Mouse (Mus musculus): ENCODE results near the gene Kank4. TPM values are rescaled to one million over a fixed set of nuclear protein-coding genes. Genes with fewer than 3 reads are reported as not detected.
"Not testable (repeated sequence)": the region's sequence is repeated elsewhere in the genome, so short reads cannot be mapped to it uniquely, and the experiment has no call there.

The Kank4 gene
- polyA plus RNA-seq, 1 experiment from 2014 or later: 0.98 TPM

GRCm38 (mm10) chr4:98857037-98857648, 39.8 kb upstream of the Kank4 start:
- Histone ChIP-seq H3K4me3 (ENCODE audit: low read depth, low read length) (no peak overlapping the region), H3K27me3 (replicated peaks; ENCODE audit: insufficient read depth, low read length) (no peaks in the 10 kb centered on the region), H3K4me2 (replicated peaks; ENCODE audit: low read depth, low read length) (no peak overlapping the region), H3K9ac (replicated peaks; ENCODE audit: low read depth) (no peak overlapping the region), H3K4me1 (ENCODE audit: insufficient read depth, low read depth, low read length) (no peaks in the 10 kb centered on the region), H3K27ac (ENCODE audit: low read length) (0 out of 2 replicates have a peak overlapping the region, but pooled peaks have one; percentile 32), H3K9me3 (ENCODE audit: low read length) (no peaks in the 10 kb centered on the region), H3K36me3 (ENCODE audit: insufficient read depth, low read length) (no peaks in the 10 kb centered on the region)
- DNase-seq (ENCODE audit: low spot score): peak; percentile 34
- ATAC-seq: peak; percentile 90
- WGBS: 61% methylated on average over 11 of the region's 11 CpGs
- TF ChIP-seq CTCF (IDR thresholded peaks at IDR 0.05) (no peak), EP300 (IDR thresholded peaks at IDR 0.05) (no peak)

DNA sequence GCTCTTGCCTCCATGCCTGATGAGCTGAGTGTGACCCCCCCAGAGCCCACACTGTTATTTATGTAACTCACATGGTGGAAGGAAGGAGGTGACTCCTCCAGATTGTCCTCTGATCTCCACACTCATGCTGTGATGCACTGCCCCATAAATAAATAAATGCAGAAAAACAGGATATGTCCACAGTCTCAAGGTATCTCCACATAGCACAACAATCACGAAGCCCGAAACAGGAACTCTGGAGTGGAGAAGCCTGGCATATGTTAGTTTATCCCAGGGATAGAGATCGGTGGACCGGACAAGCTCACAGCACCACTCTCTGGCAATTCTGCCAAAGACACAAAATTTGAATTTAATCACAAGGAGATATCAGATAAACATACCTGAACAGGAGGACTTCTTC, 36.6 kb upstream of the Kank4 start:
- ATAC-seq (no peak), DNase-seq (ENCODE audit: low spot score) (no peak)
- TF ChIP-seq CTCF (IDR thresholded peaks at IDR 0.05): no peak
- TF ChIP-seq EP300 (IDR thresholded peaks at IDR 0.05): no peak

DNA sequence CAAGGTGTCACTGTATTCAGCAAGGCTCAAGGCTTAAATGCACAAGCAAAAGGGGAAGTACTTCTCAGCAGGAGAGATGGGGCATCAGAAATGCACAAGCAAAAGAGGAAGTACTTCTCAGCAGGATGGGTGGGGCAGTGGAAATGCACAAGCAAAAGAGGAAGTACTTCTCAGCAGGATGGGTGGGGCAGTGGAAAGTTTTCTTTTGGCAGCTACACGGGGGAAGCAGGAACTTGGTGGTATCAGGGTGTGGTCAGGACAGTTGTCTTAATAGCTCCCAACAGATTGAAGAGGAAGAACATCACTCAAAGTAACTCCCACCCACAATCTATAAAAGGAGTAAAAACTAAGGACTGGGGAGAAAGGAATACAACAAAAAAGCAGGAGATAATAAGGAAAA, 33.1 kb upstream of the Kank4 start:
- not testable (repeated sequence) for DNase-seq (ENCODE audit: low spot score); H3K9me3 ChIP-seq (ENCODE audit: low read length); H3K9ac ChIP-seq (replicated peaks; ENCODE audit: low read depth); H3K27ac ChIP-seq (ENCODE audit: low read length); H3K4me1 ChIP-seq (ENCODE audit: insufficient read depth, low read depth, low read length); H3K4me3 ChIP-seq (ENCODE audit: low read depth, low read length); H3K27me3 ChIP-seq (replicated peaks; ENCODE audit: insufficient read depth, low read length); H3K4me2 ChIP-seq (replicated peaks; ENCODE audit: low read depth, low read length); ATAC-seq; H3K36me3 ChIP-seq (ENCODE audit: insufficient read depth, low read length)
- WGBS: 50% methylated on average over 1 of the region's 1 CpGs

More for the DNA sequence above, 36.6 kb upstream of the Kank4 start:
- 55% methylated on average over 4 of the region's 4 CpGs for WGBS
- no peaks in the 10 kb centered on the region for H3K36me3 ChIP-seq (ENCODE audit: insufficient read depth, low read length)
- H3K27ac ChIP-seq (ENCODE audit: low read length): no peak overlapping the region
- H3K4me1 ChIP-seq (ENCODE audit: insufficient read depth, low read depth, low read length): no peaks in the 10 kb centered on the region
- H3K27me3 ChIP-seq (replicated peaks; ENCODE audit: insufficient read depth, low read length): no peaks in the 10 kb centered on the region
- H3K4me3 ChIP-seq (ENCODE audit: low read depth, low read length): no peak overlapping the region
- H3K9ac ChIP-seq (replicated peaks; ENCODE audit: low read depth): no peak overlapping the region
- no peaks in the 10 kb centered on the region for H3K9me3 ChIP-seq (ENCODE audit: low read length)
- H3K4me2 ChIP-seq (replicated peaks; ENCODE audit: low read depth, low read length): no peak overlapping the region

DNA sequence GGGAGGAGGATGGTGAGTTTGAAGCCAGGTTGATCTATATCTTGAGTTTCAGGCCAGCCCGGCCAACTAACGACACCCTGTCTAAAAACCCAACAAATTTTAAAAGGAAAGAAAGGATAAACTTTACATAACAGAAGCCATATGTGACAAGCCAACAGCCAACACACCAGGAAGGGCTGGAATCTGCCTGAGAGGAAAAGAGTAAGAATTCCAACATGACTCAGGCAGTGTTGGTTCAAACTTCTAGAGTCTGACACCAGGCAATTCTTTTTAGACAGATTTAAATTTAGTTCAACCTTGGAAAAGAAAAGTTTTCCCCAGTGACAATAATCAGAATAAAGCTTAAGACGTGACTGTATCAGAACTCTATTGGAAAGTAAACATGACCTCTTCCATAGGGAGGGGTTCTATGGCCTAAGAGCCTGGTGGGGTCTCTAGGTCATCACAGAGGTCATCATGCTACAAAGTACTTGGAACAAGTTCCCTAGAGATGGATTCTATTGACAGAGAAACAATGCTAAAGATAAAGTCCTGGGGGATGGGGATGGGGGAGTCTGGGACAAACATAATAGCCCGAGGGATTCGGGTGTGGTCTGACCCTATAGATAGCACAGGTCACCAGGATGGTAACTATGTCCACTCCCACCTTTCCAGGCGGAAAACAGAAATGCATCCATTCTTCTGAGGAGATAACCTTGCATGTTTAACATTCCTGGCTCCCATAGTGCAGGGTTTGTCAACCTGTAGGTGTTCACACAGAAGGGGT, 30.0 kb upstream of the Kank4 start:
- Histone ChIP-seq H3K9me3 (ENCODE audit: low read length) (no peaks in the 10 kb centered on the region), H3K4me1 (ENCODE audit: insufficient read depth, low read depth, low read length) (no peaks in the 10 kb centered on the region), H3K4me3 (ENCODE audit: low read depth, low read length) (no peak overlapping the region), H3K27ac (ENCODE audit: low read length) (no peak overlapping the region), H3K4me2 (replicated peaks; ENCODE audit: low read depth, low read length) (no peak overlapping the region), H3K27me3 (replicated peaks; ENCODE audit: insufficient read depth, low read length) (no peaks in the 10 kb centered on the region), H3K36me3 (ENCODE audit: insufficient read depth, low read length) (no peaks in the 10 kb centered on the region), H3K9ac (replicated peaks; ENCODE audit: low read depth) (no peak overlapping the region)
- ATAC-seq (no peak), DNase-seq (ENCODE audit: low spot score) (no peak)
- 40% methylated on average over 6 of the region's 6 CpGs for WGBS
- TF ChIP-seq CTCF (IDR thresholded peaks at IDR 0.05): no peak
- no peak for TF ChIP-seq EP300 (IDR thresholded peaks at IDR 0.05)

GRCm38 (mm10) chr4:98846396-98846795, 29.1 kb upstream of the Kank4 start:
- ATAC-seq (no peak), DNase-seq (ENCODE audit: low spot score) (no peak)
- no peaks in the 10 kb centered on the region for H3K9me3 ChIP-seq (ENCODE audit: low read length)
- 31% methylated on average over 3 of the region's 3 CpGs for WGBS
- H3K4me2 ChIP-seq (replicated peaks; ENCODE audit: low read depth, low read length): no peak overlapping the region
- H3K27ac ChIP-seq (ENCODE audit: low read length): no peak overlapping the region
- H3K36me3 ChIP-seq (ENCODE audit: insufficient read depth, low read length): no peaks in the 10 kb centered on the region
- H3K27me3 ChIP-seq (replicated peaks; ENCODE audit: insufficient read depth, low read length): no peaks in the 10 kb centered on the region
- H3K4me3 ChIP-seq (ENCODE audit: low read depth, low read length): no peak overlapping the region
- H3K4me1 ChIP-seq (ENCODE audit: insufficient read depth, low read depth, low read length): no peaks in the 10 kb centered on the region
- no peak overlapping the region for H3K9ac ChIP-seq (replicated peaks; ENCODE audit: low read depth)
- TF ChIP-seq CTCF (IDR thresholded peaks at IDR 0.05) (no peak), EP300 (IDR thresholded peaks at IDR 0.05) (no peak)

DNA sequence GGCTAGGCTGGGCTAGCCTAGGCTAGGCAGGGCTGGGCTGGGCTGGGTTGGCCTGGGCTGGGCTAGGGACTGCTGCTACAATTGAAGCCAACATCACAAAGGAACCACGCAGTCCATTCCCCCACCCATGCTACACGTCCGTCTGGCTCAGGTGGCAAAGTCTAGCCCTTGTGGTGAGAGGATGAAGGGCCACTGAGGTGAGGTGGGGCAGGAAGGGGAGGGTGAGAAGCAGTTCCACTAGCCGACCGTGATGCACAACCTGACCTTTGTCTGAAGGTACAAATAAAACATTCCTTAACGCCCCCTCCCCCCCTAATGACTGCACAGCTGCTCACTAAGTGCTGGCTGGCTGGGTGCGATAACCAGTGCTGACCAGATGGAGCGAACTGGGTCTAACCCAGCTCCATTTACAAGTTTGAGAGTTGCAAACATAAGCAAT, 28.4 kb upstream of the Kank4 start:
- Histone ChIP-seq H3K9me3 (ENCODE audit: low read length) (no peaks in the 10 kb centered on the region), H3K4me1 (ENCODE audit: insufficient read depth, low read depth, low read length) (no peaks in the 10 kb centered on the region), H3K27ac (ENCODE audit: low read length) (no peak overlapping the region), H3K4me3 (ENCODE audit: low read depth, low read length) (no peak overlapping the region), H3K4me2 (replicated peaks; ENCODE audit: low read depth, low read length) (no peak overlapping the region), H3K27me3 (replicated peaks; ENCODE audit: insufficient read depth, low read length) (no peaks in the 10 kb centered on the region), H3K9ac (replicated peaks; ENCODE audit: low read depth) (no peak overlapping the region), H3K36me3 (ENCODE audit: insufficient read depth, low read length) (no peaks in the 10 kb centered on the region)
- peak; percentile 26; the same call in 1 of the 2 replicates for ATAC-seq
- 48% methylated on average over 8 of the region's 8 CpGs for WGBS
- TF ChIP-seq CTCF (IDR thresholded peaks at IDR 0.05) (no peak), EP300 (IDR thresholded peaks at IDR 0.05) (no peak)
- DNase-seq (ENCODE audit: low spot score): no peak

Data from lung, postnatal 0 days (tissue).